Mouse (Mus musculus): ENCODE measurements around the gene Eefsec. TPM values are rescaled to one million over a fixed set of nuclear protein-coding genes. Genes with fewer than 3 reads are reported as not detected.

Eefsec gene
- polyA plus RNA-seq (2012; rRNA removed) = 18.7 and 19.6 TPM in 2 replicates

GRCm38 (mm10) chr6:88446063-88447002 lies at the start of gene Eefsec:
TSS of gene Eefsec (minus strand) at chr6:88446539.

DNA sequence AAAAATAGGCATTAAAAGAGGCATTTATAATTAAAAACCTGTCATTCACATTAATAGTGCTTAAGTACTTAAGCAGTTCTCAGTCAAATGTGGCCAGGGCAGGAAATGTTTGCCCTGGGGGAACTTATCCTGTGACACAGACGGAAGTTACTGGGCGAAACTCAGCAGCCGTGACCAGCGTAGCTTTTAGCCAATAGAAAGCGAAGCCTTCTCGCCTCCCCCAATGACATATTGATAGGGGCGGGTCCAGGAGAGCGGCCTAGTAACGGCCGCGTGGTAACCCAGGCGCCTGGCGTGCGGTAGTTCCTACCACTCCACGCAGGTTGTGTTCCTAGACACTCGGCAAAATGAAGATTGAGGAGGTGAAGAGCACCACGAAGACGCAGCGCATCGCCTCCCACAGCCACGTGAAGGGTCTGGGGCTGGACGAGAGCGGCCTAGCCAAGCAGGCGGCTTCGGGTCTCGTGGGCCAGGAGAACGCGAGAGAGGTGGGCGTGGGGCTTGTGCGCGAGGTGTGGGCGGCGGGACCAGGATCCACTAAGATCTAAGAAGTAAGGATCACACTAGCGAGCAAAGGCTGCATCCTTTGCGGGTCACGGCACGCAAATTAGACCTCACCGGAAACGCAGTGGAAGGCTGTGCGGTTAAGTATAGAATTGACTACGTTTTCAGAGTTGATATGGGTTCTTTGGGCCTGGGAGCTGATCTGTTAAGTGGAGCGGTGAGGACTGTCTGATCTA lies 19.0 kb upstream of the Eefsec start, which contains the start of gene Ruvbl1:
Gene Ruvbl1, plus strand, starts transcription at position 229 of the 740 bp plus-strand sequence.

DNA sequence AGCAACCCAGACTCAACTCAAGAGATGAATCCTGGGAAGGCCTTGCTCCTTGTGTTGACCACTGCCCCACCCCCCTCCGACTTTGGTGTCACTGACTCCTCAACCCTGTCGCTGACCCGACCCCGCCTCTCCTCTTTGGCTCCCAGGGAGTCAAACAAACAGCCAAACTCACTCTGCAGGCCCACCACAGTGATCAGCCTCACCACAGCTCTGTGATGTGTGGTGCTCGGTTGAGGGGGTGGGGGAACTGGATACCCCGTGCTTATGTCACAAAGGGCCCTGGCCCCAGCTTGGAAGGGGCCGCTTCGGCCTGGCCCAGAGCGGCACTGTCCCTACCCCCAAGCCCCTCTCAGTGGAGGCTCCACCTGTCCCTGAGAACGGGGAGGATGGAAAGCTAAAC lies 224.4 kb downstream of the Eefsec start, which contains the start of gene Dnajb8:
Gene Dnajb8, plus strand, starts transcription at position 301 of the 400 bp plus-strand sequence.

Other genes starting within 250 kb of the Eefsec start
- gene Dnajb8, start 224.3 kb downstream of the Eefsec start, polyA plus RNA-seq (2012; rRNA removed) = not detected in 2 replicates
- 71.7 and 71.9 TPM in 2 replicates for gene Ruvbl1, start 18.9 kb upstream of the Eefsec start, polyA plus RNA-seq (2012; rRNA removed)
- 141 TPM in 2 replicates for gene Sec61a1, start 72.4 kb upstream of the Eefsec start, polyA plus RNA-seq (2012; rRNA removed)
- gene Kbtbd12, start 191.4 kb upstream of the Eefsec start, polyA plus RNA-seq (2012; rRNA removed) = 0.25 and 0.27 TPM in 2 replicates